Mouse (Mus musculus) gastrocnemius, adult 8-10 months (tissue): ENCODE data around the gene Suclg2. TPM values are rescaled to one million over a fixed set of nuclear protein-coding genes. Genes with fewer than 3 reads are reported as not detected.

Experiments used
- DNase-seq, 2 experiments: peaks; one replicate each; pipeline ENCODE4 v3.0.0; 2022; ENCODE audit warnings: low spot score in 2 of 2
- total RNA-seq, 4 experiments: library from RNA; stranded (reverse); gene quantifications; 2 replicates each; pipeline ENCODE4 v1.2.4; 2022

Suclg2 gene
- total RNA-seq, 4 experiments from 2014 or later = 52.2 to 56.1 (median 53.1) TPM

- no peak for DNase-seq
Observed at GRCm38 (mm10) chr6:95700981-95701610, 17.5 kb downstream of the Suclg2 start.

DNA sequence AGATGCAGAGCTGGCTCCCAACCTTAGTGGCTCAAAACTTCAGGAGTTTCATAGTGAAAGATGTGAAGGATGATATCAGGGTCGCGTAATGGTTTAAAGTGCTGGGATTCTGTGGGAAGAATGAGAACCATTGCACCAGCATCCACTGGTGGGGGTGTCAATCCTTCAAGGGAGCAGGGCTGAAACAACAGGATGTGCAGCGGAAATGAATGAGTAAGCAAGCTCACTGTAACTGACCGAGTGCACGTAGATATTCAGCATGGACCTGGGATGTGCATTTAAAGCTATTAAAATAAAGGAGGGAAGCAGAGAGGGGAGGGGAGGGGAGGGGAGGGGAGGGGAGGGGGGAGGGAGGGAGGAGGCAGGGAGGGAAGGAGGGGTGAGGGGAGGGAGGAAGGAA, 18.4 kb downstream of the Suclg2 start:
- DNase-seq = no peak

DNA sequence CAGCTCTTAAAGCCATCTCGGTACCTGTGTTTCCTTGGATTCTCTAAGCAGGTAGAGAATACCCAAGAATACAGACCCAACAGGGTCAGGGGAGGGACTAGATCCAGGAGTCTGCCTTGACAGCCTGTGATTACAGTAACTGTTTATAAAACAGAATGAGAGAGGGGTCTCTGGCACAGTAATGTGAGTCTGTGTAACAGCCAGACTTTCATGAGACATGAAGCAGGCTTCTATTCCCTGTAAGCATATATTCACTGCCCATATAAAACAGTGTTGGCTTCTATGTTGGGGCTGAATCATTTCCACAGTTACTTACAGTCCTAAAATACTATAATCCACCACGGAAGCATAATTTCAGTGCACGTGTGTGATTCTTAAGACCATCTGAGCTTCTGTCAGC, 19.3 kb downstream of the Suclg2 start:
- no peak for DNase-seq

GRCm38 (mm10) chr6:95698536-95699162, 20.0 kb downstream of the Suclg2 start:
- DNase-seq = no peak

DNA sequence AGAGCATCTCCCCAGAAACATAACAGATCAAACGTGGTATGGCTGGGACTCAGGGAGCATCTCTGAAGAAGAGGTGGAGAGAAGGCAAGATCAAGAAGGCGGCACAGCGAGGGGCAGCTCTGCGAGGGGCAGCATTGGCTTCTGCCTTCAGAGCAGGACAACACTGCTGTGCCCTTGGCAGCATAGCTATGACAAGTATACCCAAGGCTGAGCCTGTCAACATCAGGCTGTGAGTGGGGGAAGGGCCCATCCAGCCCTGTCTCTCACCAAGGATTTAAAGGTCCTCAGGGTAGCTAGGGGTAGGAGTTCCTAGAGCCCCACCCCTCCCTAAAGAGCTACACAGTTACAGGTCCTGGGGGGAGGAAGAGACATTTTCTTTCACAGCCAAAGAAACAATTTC, 23.7 kb downstream of the Suclg2 start:
- DNase-seq = no peak

DNA sequence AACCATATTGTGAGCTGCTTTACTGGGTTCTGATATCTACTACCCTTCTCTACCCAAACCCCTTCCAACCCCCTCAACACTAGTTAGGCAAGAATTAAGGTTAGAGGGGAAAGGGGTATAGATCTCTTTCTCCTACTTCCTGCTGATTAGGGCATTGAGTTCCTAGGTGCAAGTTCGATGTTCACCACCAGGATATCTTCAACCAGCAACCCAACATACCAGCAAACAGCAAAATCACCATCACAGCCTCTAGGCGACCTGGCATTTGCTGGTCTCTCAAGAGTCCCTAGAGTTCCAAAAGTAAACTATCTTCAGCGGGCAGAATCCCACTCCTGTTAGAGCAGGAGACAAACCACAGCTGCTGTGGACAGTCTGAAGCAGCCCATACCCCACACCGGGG, 33.4 kb downstream of the Suclg2 start:
- DNase-seq = no peak

- DNase-seq = no peak
Observed at GRCm38 (mm10) chr6:95679718-95680117, 38.9 kb downstream of the Suclg2 start.

GRCm38 (mm10) chr6:95679261-95679660, 39.3 kb downstream of the Suclg2 start:
- DNase-seq = no peak

GRCm38 (mm10) chr6:95676951-95677350, 41.6 kb downstream of the Suclg2 start:
- DNase-seq = no peak

DNA sequence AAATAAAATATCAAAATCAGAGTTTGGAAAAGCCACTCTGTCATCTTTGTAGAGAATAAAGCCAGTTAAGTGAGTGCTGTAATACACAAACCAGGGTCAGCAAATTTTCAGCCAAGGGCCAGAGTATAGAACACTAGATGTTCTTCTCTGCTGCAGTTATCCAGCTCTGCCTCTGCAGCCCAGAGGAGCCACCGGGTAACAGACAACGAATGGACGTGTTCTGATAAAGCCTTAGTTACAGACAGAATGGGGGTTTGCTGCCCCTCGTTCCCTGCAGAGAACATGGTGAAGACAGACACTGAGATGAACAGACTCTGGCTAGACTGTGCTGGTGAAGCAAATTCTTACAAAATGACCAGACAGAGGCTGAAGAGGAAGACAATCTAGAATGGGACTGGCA, 42.2 kb downstream of the Suclg2 start:
- no peak for DNase-seq

GRCm38 (mm10) chr6:95675059-95675705, 43.4 kb downstream of the Suclg2 start:
- no peak for DNase-seq

- DNase-seq = no peak
Observed at GRCm38 (mm10) chr6:95674651-95675050, 43.9 kb downstream of the Suclg2 start.

- DNase-seq = no peak
Observed at GRCm38 (mm10) chr6:95669335-95669729, 49.3 kb downstream of the Suclg2 start.

DNA sequence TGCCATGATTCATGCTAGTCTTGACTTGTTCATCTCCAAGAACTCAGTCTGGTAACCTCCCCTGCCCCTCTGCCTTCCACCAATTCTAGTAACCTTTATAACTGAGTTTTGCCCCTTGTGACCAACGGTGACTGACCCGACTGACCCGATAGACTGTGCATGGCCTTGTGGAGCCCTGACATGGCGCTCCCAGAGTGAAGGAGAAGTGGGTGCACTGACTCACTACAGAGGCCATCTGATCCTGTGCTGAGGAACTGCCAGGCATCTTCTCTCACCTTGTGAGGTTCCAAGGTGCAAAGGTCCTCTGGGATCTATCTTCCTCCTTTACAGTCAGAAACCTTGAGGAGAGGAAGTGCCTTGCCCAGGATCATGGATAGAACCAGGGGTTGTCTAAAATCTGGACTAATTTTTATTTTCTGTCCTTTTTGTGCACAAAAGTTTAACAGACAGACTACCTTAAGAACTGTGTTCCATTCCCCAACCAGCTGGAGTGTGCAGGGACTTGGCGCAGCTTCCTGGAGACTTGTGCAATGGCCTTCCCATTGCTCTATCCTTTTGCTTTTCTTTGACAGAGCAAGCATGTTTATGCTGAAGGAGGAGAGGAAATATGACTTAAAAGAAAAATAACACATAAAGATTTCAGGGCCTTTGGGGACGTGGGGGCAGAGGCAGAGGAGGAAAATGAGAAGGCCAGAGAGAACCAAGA, 49.8 kb downstream of the Suclg2 start:
- no peak for DNase-seq

- no peak for DNase-seq
Observed at GRCm38 (mm10) chr6:95657671-95658070, 60.9 kb downstream of the Suclg2 start.

DNA sequence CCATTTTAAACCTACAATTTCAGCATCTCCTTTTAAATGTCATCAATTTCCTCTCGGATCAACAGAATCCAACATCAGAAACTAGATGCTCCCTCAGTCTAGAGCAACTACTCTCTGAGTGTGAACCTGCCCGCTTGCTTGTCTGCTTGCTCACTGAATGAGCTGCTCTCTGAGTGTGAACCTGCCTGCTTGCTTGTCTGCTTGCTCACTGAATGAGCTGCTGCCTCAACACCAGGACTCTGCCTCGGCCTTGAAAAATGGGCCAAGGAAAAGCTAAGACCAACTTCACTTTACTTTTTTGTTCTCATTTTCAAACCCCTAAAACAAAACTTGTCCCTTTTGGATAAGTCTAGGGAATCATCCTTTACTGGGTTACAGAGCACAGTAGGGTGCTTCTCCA, 64.9 kb downstream of the Suclg2 start:
- no peak for DNase-seq

- DNase-seq = no peak
Observed at GRCm38 (mm10) chr6:95652774-95653173, 65.8 kb downstream of the Suclg2 start.

- no peak for DNase-seq
Observed at GRCm38 (mm10) chr6:95651391-95651876, 67.2 kb downstream of the Suclg2 start.

DNA sequence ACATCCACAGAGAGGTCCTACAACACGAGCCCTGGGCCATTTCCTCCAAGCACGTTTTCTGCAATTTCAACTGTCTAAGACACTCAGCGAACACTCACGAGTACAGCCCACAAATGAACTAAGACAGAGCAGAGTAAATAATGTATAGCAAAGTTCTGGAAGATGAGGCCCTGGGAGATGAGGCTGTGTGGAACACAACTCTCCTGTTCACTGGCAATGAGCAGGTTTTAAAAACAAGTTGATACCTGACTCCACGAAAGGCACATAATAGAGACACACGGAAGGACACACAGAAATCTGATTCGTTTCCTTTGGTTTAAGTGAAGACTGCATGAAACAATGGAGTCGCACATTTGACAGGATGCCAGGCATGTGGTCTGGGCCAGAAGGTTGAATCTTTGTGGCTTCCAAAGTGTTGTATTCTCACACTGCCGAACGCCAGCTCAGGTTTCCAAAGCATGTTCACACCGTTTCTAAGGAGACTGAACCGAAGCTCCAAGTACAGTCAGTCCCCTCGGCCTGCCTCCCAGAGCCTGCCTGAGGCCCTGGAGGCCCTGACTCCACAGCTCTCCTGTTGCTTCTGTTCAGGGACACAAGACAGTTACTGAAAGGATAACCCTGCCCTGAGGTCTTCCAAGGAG, 68.4 kb downstream of the Suclg2 start:
- no peak for DNase-seq

- DNase-seq = no peak
Observed at GRCm38 (mm10) chr6:95649123-95649663, 69.4 kb downstream of the Suclg2 start.

DNA sequence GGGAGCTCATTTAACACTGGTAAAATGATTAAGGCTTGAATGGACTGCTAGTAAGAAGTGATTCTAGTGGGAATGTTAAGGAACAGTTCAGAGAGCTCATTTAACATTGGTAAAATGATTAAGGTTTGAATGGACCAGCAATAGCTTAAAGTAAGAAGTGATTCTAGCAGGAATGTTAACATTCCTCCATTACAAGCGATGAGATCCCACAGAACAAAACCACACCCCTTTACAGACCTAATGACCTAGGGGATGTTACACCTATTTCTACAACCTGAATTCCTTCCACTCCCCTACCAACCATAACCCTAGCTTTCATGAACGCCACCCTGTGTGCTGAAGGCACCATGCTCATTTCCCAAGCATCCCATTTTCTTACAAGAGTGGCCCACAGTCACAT, 81.2 kb downstream of the Suclg2 start:
- no peak for DNase-seq
